Mouse (Mus musculus) CD4-positive helper T cell, adult 2 months (primary cell): ENCODE results near the gene Hnrnpa2b1.

Experiments used
- DNase-seq: peaks from one replicate; pipeline ENCODE4 v3.0.0-alpha.2; 2012; ENCODE audit warnings: low read depth, missing footprints, low spot score

Gene Hnrnpa2b1

DNA sequence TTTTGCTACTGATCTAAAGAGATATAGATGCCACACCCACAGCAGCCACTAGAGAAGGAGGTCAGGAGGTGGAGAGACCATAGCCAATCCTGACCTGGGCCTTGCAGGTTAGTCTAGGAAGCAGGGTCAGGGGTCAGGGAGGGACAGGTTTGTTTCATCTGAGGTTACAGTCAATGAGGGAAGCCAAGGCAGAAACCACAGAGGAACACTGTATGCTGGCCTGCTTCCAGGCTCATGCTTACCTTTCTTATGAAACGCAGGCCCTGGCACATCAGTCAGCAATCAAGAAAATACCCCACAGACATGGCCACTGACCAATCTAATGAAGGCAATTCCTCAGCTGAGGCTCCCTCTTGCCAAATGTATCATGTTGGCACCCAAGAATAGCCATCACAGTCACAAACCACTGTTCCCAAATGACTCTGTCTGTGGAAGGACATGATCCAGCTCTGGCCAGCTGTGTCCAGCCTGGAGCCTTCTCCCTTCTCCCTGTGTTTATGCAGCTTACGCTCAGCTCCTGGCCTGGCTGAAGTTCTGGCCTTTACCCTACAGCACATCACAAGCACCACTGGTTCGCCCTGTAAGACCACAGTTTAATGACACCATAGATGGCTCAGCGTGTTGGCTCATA, 52.3 kb downstream of the Hnrnpa2b1 start:
- DNase-seq = no peak

GRCm38 (mm10) chr6:51416433-51416832, 53.3 kb downstream of the Hnrnpa2b1 start:
- no peak for DNase-seq
